Mouse (Mus musculus) forebrain, embryonic 10.5 days (tissue): ENCODE data around the gene Spata17. TPM values are rescaled to one million over a fixed set of nuclear protein-coding genes. Genes with fewer than 3 reads are reported as not detected.

ENCODE experiments used
- DNase-seq: peaks from one replicate; pipeline ENCODE4 v3.0.0-alpha.2; 2017; ENCODE audit warnings: low spot score; ENCODE audit errors: extremely low spot score
- H3K27ac ChIP-seq: fragments of 300-500 bp; sonication (generic); 2 replicates; pipeline ENCODE4 v1.5.1; 2016; ENCODE audit warnings: mild to moderate bottlenecking
- H3K27me3 ChIP-seq: fragments of 300-500 bp; sonication (generic); 2 replicates; pipeline ENCODE4 v1.6.1; 2016; ENCODE audit warnings: mild to moderate bottlenecking; ENCODE audit not compliant: poor library complexity, severe bottlenecking
- H3K36me3 ChIP-seq: fragments of 300-500 bp; sonication (generic); replicated peaks from 2 replicates; pipeline ENCODE4 v1.6.1; 2016; ENCODE audit warnings: mild to moderate bottlenecking, moderate library complexity
- H3K4me1 ChIP-seq: fragments of 300-500 bp; sonication (generic); 2 replicates; pipeline ENCODE4 v1.6.1; 2016
- H3K4me3 ChIP-seq: fragments of 300-500 bp; sonication (generic); 2 replicates; pipeline ENCODE4 v1.5.1; 2016; ENCODE audit warnings: mild to moderate bottlenecking, moderate library complexity
- H3K9me3 ChIP-seq: fragments of 300-500 bp; sonication (generic); 2 replicates; pipeline ENCODE4 v1.6.1; 2016; ENCODE audit warnings: mild to moderate bottlenecking, moderate library complexity
- WGBS: fragments of 180-500 bp; shearing (Covaris S2); methylation state at CpG from one replicate; pipeline ENCODE4 v1.1.7; 2016; 5-methylcytosine and 5-hydroxymethylcytosine counted together
- polyA plus RNA-seq: library from polyadenylated mRNA; unstranded; fragments of >200 nt; fragmentation: Nextera tagmentation; extraction: Ambion mirVana; gene quantifications from 2 replicates; pipeline ENCODE4 v1.2.1, GENCODE M21; 2016

Gene Spata17
- polyA plus RNA-seq: 1.2 and 1.4 TPM in 2 replicates

- Histone ChIP-seq H3K9me3 (no peaks in the 10 kb centered on the region), H3K27ac (peak within 1 kb of the TSS; percentile 91), H3K4me3 (peak within 1 kb of the TSS; percentile 86), H3K27me3 (no peaks in the 10 kb centered on the region), H3K36me3 (0 out of 2 replicates have a peak, but pooled peaks cover 4% of the 10 kb centered on the region), H3K4me1 (peaks cover 11% of the 10 kb centered on the region)
- DNase-seq: peak; percentile 86
- 1% methylated on average over 58 of the region's 58 CpGs for WGBS
Observed at GRCm38 (mm10) chr1:187215181-187216116, at the start of gene Spata17, which contains the start of gene Gpatch2. Gene Spata17 (minus strand): TSS chr1:187215465. Gene Gpatch2 (plus strand): TSS chr1:187215508.

- peaks cover 2% of the 10 kb centered on the region; the same call in 1 of the 2 replicates for H3K36me3 ChIP-seq
- peaks cover 38% of the 10 kb centered on the region for H3K4me1 ChIP-seq
- no peak overlapping the region for H3K4me3 ChIP-seq
- no peak overlapping the region for H3K27ac ChIP-seq
- 85% methylated on average over 4 of the region's 4 CpGs for WGBS
- no peaks in the 10 kb centered on the region for H3K9me3 ChIP-seq
- H3K27me3 ChIP-seq: no peaks in the 10 kb centered on the region
- no peak for DNase-seq
Observed at GRCm38 (mm10) chr1:187258756-187259155, 43.5 kb upstream of the Spata17 start.

- no peak for DNase-seq
- Histone ChIP-seq H3K36me3 (peaks cover 9% of the 10 kb centered on the region; the same call in 1 of the 2 replicates), H3K27me3 (no peaks in the 10 kb centered on the region), H3K4me1 (no peaks in the 10 kb centered on the region), H3K27ac (no peak overlapping the region), H3K4me3 (no peak overlapping the region), H3K9me3 (no peaks in the 10 kb centered on the region)
- 86% methylated on average over 1 of the region's 1 CpGs for WGBS
Observed at GRCm38 (mm10) chr1:187250741-187251262, 35.5 kb upstream of the Spata17 start.

- 87% methylated on average over 5 of the region's 5 CpGs for WGBS
- no peak for DNase-seq
- Histone ChIP-seq H3K4me3 (no peak overlapping the region), H3K27me3 (no peaks in the 10 kb centered on the region), H3K9me3 (no peaks in the 10 kb centered on the region), H3K4me1 (no peaks in the 10 kb centered on the region), H3K36me3 (no peaks in the 10 kb centered on the region), H3K27ac (no peak overlapping the region)
Observed at GRCm38 (mm10) chr1:187244734-187245133, 29.5 kb upstream of the Spata17 start.

GRCm38 (mm10) chr1:187241329-187241728 lies 26.1 kb upstream of the Spata17 start:
- no peaks in the 10 kb centered on the region for H3K4me1 ChIP-seq
- H3K27me3 ChIP-seq: no peaks in the 10 kb centered on the region
- no peak overlapping the region for H3K4me3 ChIP-seq
- no peak for DNase-seq
- 91% methylated on average over 5 of the region's 5 CpGs for WGBS
- H3K27ac ChIP-seq: no peak overlapping the region
- H3K9me3 ChIP-seq: no peaks in the 10 kb centered on the region
- H3K36me3 ChIP-seq: peaks cover 10% of the 10 kb centered on the region

- WGBS: 94% methylated on average over 3 of the region's 3 CpGs
- Histone ChIP-seq H3K36me3 (peaks cover 13% of the 10 kb centered on the region), H3K4me3 (no peak overlapping the region), H3K27ac (no peak overlapping the region), H3K27me3 (no peaks in the 10 kb centered on the region), H3K4me1 (no peaks in the 10 kb centered on the region), H3K9me3 (no peaks in the 10 kb centered on the region)
- DNase-seq: no peak
Observed at GRCm38 (mm10) chr1:187240304-187240703, 25.0 kb upstream of the Spata17 start.

GRCm38 (mm10) chr1:187238061-187238460 lies 22.8 kb upstream of the Spata17 start:
- H3K9me3 ChIP-seq: no peaks in the 10 kb centered on the region
- H3K27me3 ChIP-seq: no peaks in the 10 kb centered on the region
- WGBS: 90% methylated on average over 4 of the region's 4 CpGs
- H3K27ac ChIP-seq: no peak overlapping the region
- DNase-seq: no peak
- peaks cover 24% of the 10 kb centered on the region for H3K36me3 ChIP-seq
- no peak overlapping the region for H3K4me3 ChIP-seq
- peaks cover 3% of the 10 kb centered on the region for H3K4me1 ChIP-seq

- H3K4me3 ChIP-seq: no peak overlapping the region
- no peak for DNase-seq
- no peaks in the 10 kb centered on the region for H3K9me3 ChIP-seq
- peaks cover 5% of the 10 kb centered on the region for H3K4me1 ChIP-seq
- no peak overlapping the region for H3K27ac ChIP-seq
- H3K27me3 ChIP-seq: no peaks in the 10 kb centered on the region
- WGBS: 82% methylated on average over 6 of the region's 6 CpGs
- peaks cover 31% of the 10 kb centered on the region for H3K36me3 ChIP-seq
Observed at GRCm38 (mm10) chr1:187236296-187236695, 21.0 kb upstream of the Spata17 start.

- Histone ChIP-seq H3K27me3 (no peaks in the 10 kb centered on the region), H3K4me3 (no peak overlapping the region), H3K4me1 (peaks cover 5% of the 10 kb centered on the region), H3K9me3 (no peaks in the 10 kb centered on the region), H3K36me3 (peaks cover 39% of the 10 kb centered on the region), H3K27ac (no peak overlapping the region)
- DNase-seq: no peak
- 88% methylated on average over 3 of the region's 3 CpGs for WGBS
Observed at GRCm38 (mm10) chr1:187235161-187235560, 19.9 kb upstream of the Spata17 start.

GRCm38 (mm10) chr1:187232996-187233615 lies 17.8 kb upstream of the Spata17 start:
- Histone ChIP-seq H3K27me3 (no peaks in the 10 kb centered on the region), H3K4me1 (peaks cover 5% of the 10 kb centered on the region), H3K36me3 (peaks cover 52% of the 10 kb centered on the region), H3K9me3 (no peaks in the 10 kb centered on the region), H3K27ac (no peak overlapping the region), H3K4me3 (no peak overlapping the region)
- WGBS: 67% methylated on average over 7 of the region's 7 CpGs
- DNase-seq: no peak

- Histone ChIP-seq H3K4me3 (no peak overlapping the region), H3K27ac (no peak overlapping the region), H3K4me1 (peaks cover 5% of the 10 kb centered on the region), H3K9me3 (no peaks in the 10 kb centered on the region), H3K36me3 (peaks cover 51% of the 10 kb centered on the region), H3K27me3 (no peaks in the 10 kb centered on the region)
- no peak for DNase-seq
- 92% methylated on average over 14 of the region's 14 CpGs for WGBS
Observed at GRCm38 (mm10) chr1:187232196-187232955, 17.1 kb upstream of the Spata17 start.

- peaks cover 5% of the 10 kb centered on the region for H3K4me1 ChIP-seq
- no peak overlapping the region for H3K27ac ChIP-seq
- DNase-seq: no peak
- peaks cover 63% of the 10 kb centered on the region for H3K36me3 ChIP-seq
- no peaks in the 10 kb centered on the region for H3K27me3 ChIP-seq
- no peak overlapping the region for H3K4me3 ChIP-seq
- WGBS: 96% methylated on average over 5 of the region's 5 CpGs
- H3K9me3 ChIP-seq: no peaks in the 10 kb centered on the region
Observed at GRCm38 (mm10) chr1:187230255-187230654, 15.0 kb upstream of the Spata17 start.
